ENCODE assay signal across 9 mouse cellular contexts in genomic region chr8:107324142-107324541, GRCm38 (mm10). TPM values are rescaled to one million over a fixed set of nuclear protein-coding genes. Genes with fewer than 3 reads are reported as not detected.
DNase-seq lines count a peak whose midpoint lies in the region; ATAC-seq and TF ChIP-seq lines count a peak whose summit lies in the region.
"Had no signal": no experiment of that assay in that cellular context is flagged by ENCODE, and none has a peak within 500 bp of the region (broad histone marks: within the 10 kb centered on the region; RNA-seq: fewer than 3 reads in every experiment).

No protein-coding gene starts in this region.

- H3K27ac ChIP-seq in MEL (ENCODE audit: control insufficient read depth, low read depth, low read length), result no peak overlapping the region
- no peak overlapping the region for H3K27ac ChIP-seq in forebrain, embryonic 11.5 days (ENCODE audit: low read depth, low read length)
- H3K27ac ChIP-seq in layer of hippocampus, adult 2 months, result peak overlapping the region; percentile 44; the same call in 1 of the 2 replicates
- no peak overlapping the region for H3K27ac ChIP-seq in lung, embryonic 16.5 days (ENCODE audit: low read length)

- TF ChIP-seq CTCF in MEL (IDR thresholded peaks at IDR 0.05 in 2 of 3, conservative IDR thresholded peaks at IDR 0.05 in 1 of 3; ENCODE audit: control insufficient read depth in 1 of 3, insufficient read depth in 1 of 3, low read depth in 2 of 3, low read length in 3 of 3, poor library complexity in 1 of 3, severe bottlenecking in 1 of 3), result peak; percentile 84 to 99 (median 92)
- TF ChIP-seq CTCF in layer of hippocampus, adult 2 months (conservative IDR thresholded peaks at IDR 0.05), result peak; percentile 96

- no peak for TF ChIP-seq POLR2A in MEL (IDR thresholded peaks at IDR 0.05; ENCODE audit: control insufficient read depth in 1 of 2, insufficient read depth in 1 of 2, low read depth in 1 of 2, low read length in 2 of 2, poor library complexity in 1 of 2)

- DNase-seq in MEL (ENCODE audit: low read depth, low spot score), result peak; percentile 87
- peak; percentile 73 for DNase-seq in c-Kit-negative CD71-positive TER-119-positive erythroid progenitor cells, embryonic 14.5 days (ENCODE audit: low read depth, low spot score)
- peak; percentile 79 for DNase-seq in forebrain, embryonic 11.5 days (ENCODE audit: low spot score)
- DNase-seq in heart, postnatal 36 days, result peak; percentile 75 to 83
- DNase-seq in layer of hippocampus, adult 2 months (ENCODE audit: low spot score in 2 of 2), result peak; percentile 87
- DNase-seq in right cerebral cortex, adult 18-20 months, result peak; percentile 82
- peak; percentile 13 for DNase-seq in urinary bladder, postnatal 10 days (ENCODE audit: low spot score)

- peaks cover 0 to 4% of the 10 kb centered on the region in 2 experiments; a peak in 2 of 4 replicates for H3K36me3 ChIP-seq in MEL (ENCODE audit: control insufficient read depth in 1 of 2, insufficient read depth in 2 of 2, low read length in 2 of 2)
- H3K36me3 ChIP-seq in forebrain, embryonic 11.5 days (ENCODE audit: control insufficient read depth, insufficient read depth, low read length), result no peaks in the 10 kb centered on the region
- H3K36me3 ChIP-seq in lung, embryonic 16.5 days (ENCODE audit: control insufficient read depth, insufficient read depth, low read length), result no peaks in the 10 kb centered on the region

- H3K27me3 ChIP-seq in MEL (ENCODE audit: control insufficient read depth in 1 of 2, insufficient read depth in 2 of 2, low read length in 2 of 2), result no peaks in the 10 kb centered on the region
- no peaks in the 10 kb centered on the region for H3K27me3 ChIP-seq in forebrain, embryonic 11.5 days (ENCODE audit: control insufficient read depth, insufficient read depth, low read length)
- H3K27me3 ChIP-seq in lung, embryonic 16.5 days (ENCODE audit: control insufficient read depth, insufficient read depth, low read depth, low read length), result no peaks in the 10 kb centered on the region
- H3K27me3 ChIP-seq: megakaryocyte, embryonic 14.5 days had no signal

- no peaks in the 10 kb centered on the region; the same call in 1 of the 2 replicates for H3K79me2 ChIP-seq in MEL (ENCODE audit: control insufficient read depth, insufficient read depth, low read length, poor library complexity)

- no peak overlapping the region for H3K9ac ChIP-seq in MEL (ENCODE audit: control insufficient read depth, low read depth, low read length, poor library complexity, severe bottlenecking)
- H3K9ac ChIP-seq in forebrain, embryonic 11.5 days (ENCODE audit: low read length), result no peak overlapping the region
- H3K9ac ChIP-seq in lung, embryonic 16.5 days (ENCODE audit: low read length), result no peak overlapping the region

- WGBS in forebrain, embryonic 11.5 days, result 0% methylated on average over 1 of the region's 1 CpGs
- WGBS in lung, embryonic 16.5 days, result 0% methylated on average over 1 of the region's 1 CpGs

- H3K4me1 ChIP-seq in MEL (ENCODE audit: control insufficient read depth in 1 of 2, insufficient read depth in 2 of 2, low read length in 2 of 2), result no peaks in the 10 kb centered on the region
- H3K4me1 ChIP-seq in forebrain, embryonic 11.5 days (replicated peaks; ENCODE audit: control insufficient read depth, insufficient read depth, low read length), result no peaks in the 10 kb centered on the region
- no peaks in the 10 kb centered on the region for H3K4me1 ChIP-seq in lung, embryonic 16.5 days (replicated peaks; ENCODE audit: control insufficient read depth, insufficient read depth, low read length)

- H3K4me3 ChIP-seq in MEL (ENCODE audit: control insufficient read depth in 1 of 2, insufficient read depth in 1 of 2, low read depth in 2 of 2, low read length in 2 of 2), result no peak overlapping the region
- H3K4me3 ChIP-seq in forebrain, embryonic 11.5 days (ENCODE audit: low read depth, low read length), result no peak overlapping the region
- no peak overlapping the region for H3K4me3 ChIP-seq in layer of hippocampus, adult 2 months
- no peak overlapping the region for H3K4me3 ChIP-seq in lung, embryonic 16.5 days (ENCODE audit: low read length)
- H3K4me3 ChIP-seq: megakaryocyte, embryonic 14.5 days had no signal

- no peak for TF ChIP-seq EP300 in MEL (IDR thresholded peaks at IDR 0.05; ENCODE audit: low read depth in 1 of 2, low read length in 2 of 2)

- ATAC-seq in forebrain, embryonic 11.5 days (replicated peaks; ENCODE audit: low FRiP score), result no peak
- ATAC-seq in lung, embryonic 16.5 days (ENCODE audit: low read depth), result peak; percentile 57; the same call in 1 of the 2 replicates

- TF ChIP-seq RAD21 in MEL (IDR thresholded peaks at IDR 0.05; ENCODE audit: low read depth, low read length), result peak; percentile 99

- H3K4me2 ChIP-seq in forebrain, embryonic 11.5 days (ENCODE audit: low read depth, low read length, severe bottlenecking), result no peak overlapping the region
- no peak overlapping the region for H3K4me2 ChIP-seq in lung, embryonic 16.5 days (ENCODE audit: low read depth, low read length)

- no peaks in the 10 kb centered on the region for H3K9me3 ChIP-seq in MEL (replicated peaks; ENCODE audit: insufficient read depth, low read length)
- no peaks in the 10 kb centered on the region for H3K9me3 ChIP-seq in forebrain, embryonic 11.5 days (ENCODE audit: control insufficient read depth, low read length)
- H3K9me3 ChIP-seq in lung, embryonic 16.5 days (ENCODE audit: control insufficient read depth, low read length), result no peaks in the 10 kb centered on the region
- H3K9me3 ChIP-seq: megakaryocyte, embryonic 14.5 days had no signal

- intact Hi-C loops in heart, postnatal 36 days (cut with DNase I), result loop anchor here (1.0 to 2.0 kb wide), 3 partner anchors 151 to 220 kb away; no protein-coding TSS in a partner anchor

TF ChIP-seq in MEL, 35 proteins besides CTCF, POLR2A, EP300 and RAD21:
- TF ChIP-seq CHD2 (IDR thresholded peaks at IDR 0.05; ENCODE audit: low read length), result no peak
- TF ChIP-seq KAT2A (conservative IDR thresholded peaks at IDR 0.05; ENCODE audit: low read depth, low read length), result no peak
- TF ChIP-seq TCF12 (IDR thresholded peaks at IDR 0.05; ENCODE audit: low read depth, low read length), result no peak
- TF ChIP-seq USF2 (IDR thresholded peaks at IDR 0.05; ENCODE audit: borderline replicate concordance in 1 of 2, insufficient read depth in 1 of 2, low read depth in 1 of 2, low read length in 2 of 2), result no peak
- TF ChIP-seq E2F4 (IDR thresholded peaks at IDR 0.05; ENCODE audit: borderline replicate concordance, low read depth, low read length), result no peak
- no peak for TF ChIP-seq MYB (IDR thresholded peaks at IDR 0.05; ENCODE audit: low read depth, low read length)
- peak; percentile 97 for TF ChIP-seq SMC3 (IDR thresholded peaks at IDR 0.05; ENCODE audit: low read depth, low read length)
- 0 out of 2 replicates have a peak, but pooled peaks have one; percentile 8 for TF ChIP-seq ZNF384 (IDR thresholded peaks at IDR 0.05; ENCODE audit: low read depth, low read length)
- no peak for TF ChIP-seq MEF2A (IDR thresholded peaks at IDR 0.05; ENCODE audit: extremely low read depth, insufficient replicate concordance, low read depth, low read length, poor library complexity, severe bottlenecking)
- 0 out of 2 replicates have a peak, but pooled peaks have one; percentile 41 for TF ChIP-seq USF1 (IDR thresholded peaks at IDR 0.05; ENCODE audit: low read depth, low read length)
- TF ChIP-seq ZC3H11A (IDR thresholded peaks at IDR 0.05; ENCODE audit: low read depth, low read length), result peak; percentile 93
- TF ChIP-seq NELFE (IDR thresholded peaks at IDR 0.05; ENCODE audit: low read depth, low read length), result no peak
- no peak for TF ChIP-seq MYC (IDR thresholded peaks at IDR 0.05; ENCODE audit: low read depth, low read length)
- TF ChIP-seq ZKSCAN1 (IDR thresholded peaks at IDR 0.05; ENCODE audit: low read depth, low read length), result no peak; the same call in 1 of the 2 replicates
- TF ChIP-seq ELF1 (IDR thresholded peaks at IDR 0.05; ENCODE audit: low read depth, low read length), result no peak
- TF ChIP-seq MXI1 (IDR thresholded peaks at IDR 0.05; ENCODE audit: low read depth, low read length), result no peak
- TF ChIP-seq ETS1 (IDR thresholded peaks at IDR 0.05; ENCODE audit: low read depth, low read length), result no peak

RNA-seq across cellular contexts. Expression of gene Nfat5, which starts 30.9 kb away (rescaled TPM):
- total RNA-seq in MEL (2012; rRNA removed), result 4.2 and 5.1 TPM in 2 replicates
- polyA plus RNA-seq in MEL (2012; ENCODE audit: insufficient read depth in 1 of 2, insufficient read length in 2 of 2, low read depth in 1 of 2, low replicate concordance in 2 of 2, missing spikeins in 1 of 2), result 10 to 100 TPM in 1 of 2 experiments, not detected in 1; 11.3 TPM
- polyA plus RNA-seq in forebrain, embryonic 11.5 days (2014; fragmentation: Nextera tagmentation; extraction: Ambion mirVana), result 10.1 and 14.5 TPM in 2 replicates
- total RNA-seq in heart, postnatal 36 days (2021), result 10 to 100 TPM; 26.4 to 29.3 TPM
- total RNA-seq in layer of hippocampus, adult 2 months (2021), result 10 to 100 TPM; 57.4 to 69.3 TPM
- 11.1 and 13.3 TPM in 2 replicates for polyA plus RNA-seq in lung, embryonic 16.5 days (2015; fragmentation: Nextera tagmentation; extraction: Ambion mirVana)

Comparison
In these comparisons a context has a peak if more than half of its experiments do, and no peak if none do; other contexts are left out.
1. DNase-seq: peak in every context shown above with its lines; median percentile 87 in MEL; 87 in layer of hippocampus, adult 2 months; 82 in right cerebral cortex, adult 18-20 months; 79 in forebrain, embryonic 11.5 days; 79 in heart, postnatal 36 days; 73 in c-Kit-negative CD71-positive TER-119-positive erythroid progenitor cells, embryonic 14.5 days; 13 in urinary bladder, postnatal 10 days.